Mouse (Mus musculus): ENCODE measurements around the gene Lce1i.
"Not testable (repeated sequence)": the region's sequence is repeated elsewhere in the genome, so short reads cannot be mapped to it uniquely, and the experiment has no call there.

The Lce1i gene

GRCm38 (mm10) chr3:92778799-92779198 is at the start of gene Lce1i:
Gene Lce1i (minus strand): TSS chr3:92778899.
- ATAC-seq (ENCODE audit: low TSS enrichment) = no peak

DNA sequence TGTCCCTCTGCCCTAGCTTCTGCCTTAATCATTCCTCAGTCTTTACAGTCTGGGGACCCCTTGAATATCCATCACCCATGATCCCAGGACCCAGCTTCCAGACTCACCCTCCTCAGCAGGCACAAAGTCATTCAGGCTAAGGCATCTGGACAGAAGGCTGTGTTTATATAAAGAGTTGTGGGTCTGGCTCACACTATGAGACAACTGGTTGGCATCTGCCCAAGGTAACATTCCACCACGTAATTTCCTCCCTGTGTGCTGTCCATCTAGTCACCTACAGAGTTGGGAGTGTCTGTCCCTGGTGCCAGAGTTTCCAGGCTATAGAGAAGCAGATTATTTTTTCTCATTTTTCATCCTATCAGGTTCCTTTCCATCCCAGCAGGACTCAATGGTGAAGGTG is 48.4 kb upstream of the Lce1i start, which contains the start of gene Kprp:
Gene Kprp (minus strand): TSS at position 140 of the 400 bp plus-strand sequence.
- ATAC-seq (ENCODE audit: low TSS enrichment) = no peak

GRCm38 (mm10) chr3:92825808-92826207 is 47.1 kb upstream of the Lce1i start:
- ATAC-seq (ENCODE audit: low TSS enrichment) = peak; percentile 47; the same call in 1 of the 2 replicates

DNA sequence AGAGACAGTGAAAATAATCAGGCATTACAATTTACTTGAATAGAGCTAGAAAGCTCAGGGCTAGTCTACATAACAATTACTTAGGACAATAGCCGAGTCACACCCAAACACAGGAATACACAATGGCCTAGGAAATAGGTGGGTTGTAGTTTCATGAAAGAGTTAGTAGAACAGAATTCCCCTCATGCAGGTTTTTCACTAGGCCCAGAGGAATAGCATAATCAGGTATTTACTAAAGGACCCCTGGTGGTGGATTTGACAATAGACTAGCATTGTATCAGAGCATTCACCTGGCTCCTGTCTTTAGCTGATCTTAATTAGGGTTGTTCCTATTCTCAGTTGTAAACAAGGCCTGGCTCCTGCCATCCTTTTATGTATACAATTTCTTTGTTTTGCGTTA is 37.3 kb upstream of the Lce1i start:
- ATAC-seq (ENCODE audit: low TSS enrichment) = not testable (repeated sequence)

- ATAC-seq (ENCODE audit: low TSS enrichment) = no peak
Observed at GRCm38 (mm10) chr3:92815581-92815980, 36.9 kb upstream of the Lce1i start.

DNA sequence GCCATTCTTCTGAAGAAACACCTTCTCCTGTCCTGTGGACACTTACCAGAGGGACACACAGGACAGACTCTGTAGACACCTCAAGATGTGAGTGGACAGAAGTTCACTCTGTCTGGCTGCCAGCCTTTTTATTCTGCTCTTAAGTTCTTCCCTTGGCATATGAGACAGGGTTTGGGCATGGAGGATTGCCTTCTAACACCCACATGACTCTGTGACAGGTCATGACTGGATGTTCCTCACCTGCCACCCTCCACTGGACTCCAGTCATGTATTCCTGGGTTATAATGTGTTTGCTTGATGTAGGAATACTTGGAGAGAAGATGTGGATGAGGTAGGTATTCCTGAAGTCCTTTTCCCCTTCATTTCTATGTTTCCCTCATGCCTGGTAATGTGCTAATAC is 29.1 kb upstream of the Lce1i start, which contains the start of gene Lce1k:
Gene Lce1k (minus strand): TSS at position 101 of the 400 bp plus-strand sequence.
- ATAC-seq (ENCODE audit: low TSS enrichment) = no peak

DNA sequence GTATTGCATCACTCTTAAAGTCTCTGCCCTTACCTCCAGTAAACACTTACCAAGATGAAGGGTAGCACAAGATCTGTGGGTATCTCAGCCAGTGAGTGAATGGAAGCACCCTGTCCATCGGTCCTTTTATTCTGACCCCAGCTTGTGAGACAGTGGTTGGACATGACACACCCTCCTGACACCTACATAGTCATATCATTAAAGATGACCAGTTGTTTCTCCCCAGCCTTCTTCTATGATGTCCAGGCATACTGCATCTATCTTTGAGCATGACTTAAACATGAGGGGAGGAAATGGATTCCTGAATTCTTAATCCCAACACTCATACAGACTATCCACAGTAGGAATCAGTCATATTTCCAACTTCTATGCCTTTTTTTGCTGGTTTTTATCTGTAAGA is 11.7 kb upstream of the Lce1i start, which contains the start of gene Lce1j:
Gene Lce1j (minus strand): TSS at position 101 of the 400 bp plus-strand sequence.
- ATAC-seq (ENCODE audit: low TSS enrichment) = no peak

DNA sequence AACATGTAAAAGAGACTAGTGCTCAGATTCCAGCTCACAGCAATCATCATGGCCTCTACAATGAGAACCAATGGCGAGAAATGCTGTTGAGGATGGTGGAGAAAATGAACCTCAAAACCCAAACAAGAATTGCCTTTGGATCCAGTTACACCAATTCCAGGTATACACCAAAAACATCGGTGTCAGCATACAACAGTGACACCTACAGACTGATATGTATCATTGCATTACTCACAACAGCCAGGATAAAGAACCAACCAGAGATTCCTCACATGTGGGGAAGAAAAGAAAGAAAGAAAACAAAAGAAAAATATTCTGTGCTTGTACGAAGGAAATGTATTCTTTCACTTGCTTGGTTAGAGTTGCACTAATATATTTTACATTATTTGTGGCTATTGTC is 7.1 kb downstream of the Lce1i start:
- no peak for ATAC-seq (ENCODE audit: low TSS enrichment)

- ATAC-seq (ENCODE audit: low TSS enrichment) = no peak
Observed at GRCm38 (mm10) chr3:92764965-92765364, 13.7 kb downstream of the Lce1i start, which contains the start of gene Lce1h. Gene Lce1h (minus strand): TSS chr3:92765065.

DNA sequence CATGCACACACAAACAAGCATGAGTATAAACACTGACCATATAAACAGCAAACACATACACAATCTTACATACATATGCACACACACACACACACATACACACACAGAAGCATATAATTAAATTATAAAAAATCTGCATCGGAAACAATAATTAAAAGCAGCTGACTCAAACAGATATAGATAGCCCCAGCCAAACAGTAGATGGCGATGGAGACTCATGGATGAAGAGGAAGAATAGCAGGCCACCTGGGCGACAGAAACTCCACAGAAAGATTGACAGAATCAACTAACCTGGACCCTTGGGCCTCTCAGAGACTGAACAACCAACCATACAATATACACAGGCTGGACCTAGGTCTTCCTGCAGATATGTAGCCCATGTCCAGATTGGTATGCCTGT is 25.5 kb downstream of the Lce1i start:
- no peak for ATAC-seq (ENCODE audit: low TSS enrichment)

GRCm38 (mm10) chr3:92752238-92752637 is 26.5 kb downstream of the Lce1i start, which contains the start of gene Lce1g:
Gene Lce1g (minus strand): TSS chr3:92752338.
- no peak for ATAC-seq (ENCODE audit: low TSS enrichment)

DNA sequence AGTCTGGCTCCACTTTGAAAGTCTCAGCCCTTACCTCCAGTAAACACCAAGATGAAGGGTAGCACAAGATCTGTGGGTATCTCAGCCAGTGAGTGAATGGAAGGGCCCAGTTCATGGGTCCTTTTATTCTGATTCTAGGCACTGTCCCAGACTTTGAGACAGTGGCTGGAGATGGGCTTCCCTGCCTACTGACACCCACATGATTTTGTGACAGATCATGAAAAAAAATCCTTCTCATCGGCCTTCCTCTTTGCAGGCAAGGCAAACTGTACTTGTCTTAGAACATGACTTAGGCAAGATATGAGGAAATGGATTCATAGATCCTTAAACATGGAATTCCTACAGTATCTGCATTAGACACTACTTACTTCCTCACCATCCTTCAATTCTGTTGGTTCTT is 39.7 kb downstream of the Lce1i start, which contains the start of gene Gm38119:
Gene Gm38119 (minus strand): TSS at position 101 of the 400 bp plus-strand sequence.
- no peak for ATAC-seq (ENCODE audit: low TSS enrichment)

Measured in frontal cortex, adult (tissue).